Mouse (Mus musculus): ENCODE data around the gene Cfap58. TPM values are rescaled to one million over a fixed set of nuclear protein-coding genes. Genes with fewer than 3 reads are reported as not detected.

Cfap58 gene
- total RNA-seq (2021) = under 1 TPM in 1 of 2 experiments, not detected in 1; 0.13 TPM
- long read RNA-seq, experiment 1 = 0 reads
- long read RNA-seq, experiment 2 = 0 reads

GRCm38 (mm10) chr19:47937443-47938406, at the start of gene Cfap58:
Gene Cfap58 (plus strand): TSS chr19:47937675.
- DNase-seq = peak; percentile 58 to 70

- DNase-seq = no peak
Measured at GRCm38 (mm10) chr19:47888037-47888436, 49.4 kb upstream of the Cfap58 start.

GRCm38 (mm10) chr19:47890489-47891130, 46.9 kb upstream of the Cfap58 start:
- peak in 1 of 2 experiments; percentile 35 for DNase-seq

GRCm38 (mm10) chr19:47891562-47892312, 45.7 kb upstream of the Cfap58 start:
- DNase-seq = no peak

- DNase-seq = no peak
Measured at GRCm38 (mm10) chr19:47893092-47893491, 44.4 kb upstream of the Cfap58 start.

- no peak for DNase-seq
Measured at GRCm38 (mm10) chr19:47898472-47899079, 38.9 kb upstream of the Cfap58 start.

GRCm38 (mm10) chr19:47900012-47900411, 37.5 kb upstream of the Cfap58 start:
- DNase-seq = no peak

GRCm38 (mm10) chr19:47900558-47900957, 36.9 kb upstream of the Cfap58 start:
- no peak for DNase-seq

- DNase-seq = peak; percentile 49 to 63
Measured at GRCm38 (mm10) chr19:47902316-47903201, 34.9 kb upstream of the Cfap58 start.

- DNase-seq = no peak
Measured at GRCm38 (mm10) chr19:47903679-47904078, 33.8 kb upstream of the Cfap58 start.

GRCm38 (mm10) chr19:47905081-47905480, 32.4 kb upstream of the Cfap58 start:
- DNase-seq = no peak

GRCm38 (mm10) chr19:47905603-47906002, 31.9 kb upstream of the Cfap58 start:
- DNase-seq = no peak

GRCm38 (mm10) chr19:47907596-47907995, 29.9 kb upstream of the Cfap58 start:
- DNase-seq = peak; percentile 46 to 53

- DNase-seq = no peak
Measured at GRCm38 (mm10) chr19:47908961-47909371, 28.5 kb upstream of the Cfap58 start.

- DNase-seq = peak; percentile 43 to 59
Measured at GRCm38 (mm10) chr19:47909387-47910116, 27.9 kb upstream of the Cfap58 start.

GRCm38 (mm10) chr19:47910117-47910618, 27.3 kb upstream of the Cfap58 start:
- no peak for DNase-seq

- no peak for DNase-seq
Measured at GRCm38 (mm10) chr19:47910751-47911150, 26.7 kb upstream of the Cfap58 start.

- DNase-seq = no peak
Measured at GRCm38 (mm10) chr19:47913344-47913743, 24.1 kb upstream of the Cfap58 start.

GRCm38 (mm10) chr19:47914191-47914590, 23.3 kb upstream of the Cfap58 start:
- DNase-seq = no peak

GRCm38 (mm10) chr19:47915251-47915650, 22.2 kb upstream of the Cfap58 start:
- no peak for DNase-seq

Data from adrenal gland, postnatal 36 days (tissue).